Mouse (Mus musculus) layer of hippocampus, postnatal 25 days (tissue): Measurements from ENCODE around the gene Tnfsf15. TPM values are rescaled to one million over a fixed set of nuclear protein-coding genes. Genes with fewer than 3 reads are reported as not detected.
A peak's percentile ranks its signal among the peaks of the same experiment; 100 is the strongest.

ENCODE experiments used
- DNase-seq, 2 experiments: peaks; one replicate each; pipeline ENCODE4 v3.0.0; 2022; ENCODE audit warnings: mixed read lengths in 2 of 2, low spot score in 1 of 2; ENCODE audit errors: extremely low spot score in 1 of 2
- total RNA-seq, 2 experiments: library from RNA; stranded (reverse); gene quantifications; 2 replicates each; pipeline ENCODE4 v1.2.3; 2021

Gene Tnfsf15
- total RNA-seq, 2 experiments from 2014 or later, result not detected

DNA sequence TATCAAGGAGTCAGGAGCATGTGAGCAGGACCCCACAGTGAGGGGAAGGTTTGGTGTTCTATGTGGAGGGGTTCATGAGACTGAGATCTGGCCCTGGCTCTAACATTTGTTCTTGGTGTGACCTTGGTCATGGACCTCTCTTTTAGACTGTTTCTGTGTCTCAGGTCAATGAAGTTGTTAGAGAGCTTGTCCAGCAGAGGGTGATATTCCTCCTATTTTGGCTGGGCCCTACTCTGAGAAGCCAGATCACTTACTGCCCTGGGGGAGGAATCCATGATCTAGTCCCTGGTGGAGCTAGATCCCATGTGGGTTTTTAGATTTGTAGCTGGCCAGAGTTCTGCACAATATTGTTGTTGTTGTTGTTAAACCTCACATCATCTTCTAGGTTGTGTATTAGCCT lies 58.8 kb downstream of the Tnfsf15 start:
- DNase-seq, result peak in 1 of 2 experiments; percentile 10

DNA sequence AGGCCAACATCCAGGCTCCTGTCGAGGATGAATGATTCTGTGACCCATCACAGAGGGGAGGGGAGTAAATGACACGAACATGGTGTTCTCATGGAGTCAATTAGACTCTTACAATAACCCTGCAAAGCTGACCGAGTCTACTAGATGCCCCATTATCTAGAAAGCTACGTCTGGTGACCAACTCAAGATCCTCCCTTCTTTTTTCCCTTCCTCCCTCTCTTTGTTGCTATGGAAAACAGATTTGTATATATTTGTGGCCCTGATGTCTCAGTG lies 59.7 kb downstream of the Tnfsf15 start:
- DNase-seq, result no peak

DNA sequence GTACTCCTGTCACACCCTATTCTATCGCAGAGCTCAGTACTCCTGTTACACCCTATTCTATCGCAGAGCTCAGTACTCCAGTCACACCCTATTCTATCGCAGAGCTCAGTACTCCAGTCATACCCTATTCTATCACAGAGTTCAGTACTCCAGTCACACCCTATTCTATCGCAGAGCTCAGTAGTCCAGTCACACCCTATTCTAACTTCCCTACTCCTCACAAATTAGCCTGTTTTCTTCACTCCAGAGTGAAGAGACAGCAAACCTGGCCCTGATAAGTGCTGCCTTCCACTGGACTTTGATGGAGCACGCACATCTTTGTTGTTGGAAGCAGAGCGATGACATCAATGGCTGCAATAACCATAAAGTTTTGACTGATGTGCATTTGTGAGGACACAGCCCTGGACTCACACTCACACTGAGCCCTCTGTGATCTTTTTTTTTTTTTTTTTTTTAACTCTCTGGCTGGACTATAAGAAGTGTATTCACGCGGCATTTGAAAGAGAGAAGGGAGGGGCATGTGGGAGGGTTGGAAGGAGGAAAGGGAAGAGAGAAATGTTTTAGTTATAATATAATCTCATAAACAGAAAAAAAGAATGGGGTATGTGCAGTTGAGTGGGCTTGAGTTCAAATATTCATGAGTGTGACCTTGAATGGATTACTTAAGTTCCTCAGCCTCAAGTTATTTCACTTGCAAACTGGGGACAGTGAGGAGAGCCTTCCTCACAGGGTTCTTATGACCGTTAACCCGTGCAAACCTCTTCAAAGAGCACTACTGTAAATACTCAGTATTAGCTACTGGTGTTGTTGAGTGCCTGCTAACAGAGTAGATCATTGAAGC lies 60.3 kb downstream of the Tnfsf15 start:
- no peak for DNase-seq

DNA sequence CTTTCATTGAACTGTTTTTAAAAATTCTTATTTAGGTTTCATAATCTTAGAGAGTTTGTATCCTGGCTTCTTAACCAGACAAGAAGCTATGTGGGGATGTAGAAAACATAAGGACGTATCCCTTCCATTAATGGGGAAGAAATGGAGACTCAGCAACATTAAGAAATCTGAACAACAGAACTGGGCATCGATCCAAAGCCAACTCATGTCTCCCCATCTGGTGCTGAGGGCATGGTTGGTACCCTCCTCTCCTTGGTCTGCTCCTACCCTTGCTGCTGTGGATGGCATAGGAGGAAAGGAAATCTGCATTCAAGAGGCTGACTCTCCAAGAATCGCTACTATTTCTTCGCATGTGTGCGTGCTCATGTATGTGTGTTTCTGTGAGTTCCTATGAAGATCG lies 61.2 kb downstream of the Tnfsf15 start:
- DNase-seq, result no peak

DNA sequence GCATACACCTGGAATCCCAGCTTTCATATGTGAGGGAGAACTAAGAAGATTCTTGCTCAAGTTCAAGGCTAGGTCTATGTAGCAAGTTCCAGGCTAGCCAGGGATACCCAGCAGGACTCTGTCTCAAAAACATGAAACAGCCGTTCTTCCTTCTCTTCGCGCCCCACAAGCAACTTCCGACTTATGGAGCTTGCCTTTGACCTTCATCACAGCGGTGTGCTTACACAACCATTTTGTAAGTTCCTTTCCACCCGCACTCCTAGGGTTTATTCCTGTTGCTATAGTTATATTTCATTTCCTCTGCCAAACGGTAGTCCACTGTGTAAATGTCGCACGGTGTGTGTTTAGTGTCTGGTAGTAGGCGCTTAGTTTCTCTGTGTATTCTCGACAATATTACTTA lies 61.9 kb downstream of the Tnfsf15 start:
- DNase-seq, result no peak

DNA sequence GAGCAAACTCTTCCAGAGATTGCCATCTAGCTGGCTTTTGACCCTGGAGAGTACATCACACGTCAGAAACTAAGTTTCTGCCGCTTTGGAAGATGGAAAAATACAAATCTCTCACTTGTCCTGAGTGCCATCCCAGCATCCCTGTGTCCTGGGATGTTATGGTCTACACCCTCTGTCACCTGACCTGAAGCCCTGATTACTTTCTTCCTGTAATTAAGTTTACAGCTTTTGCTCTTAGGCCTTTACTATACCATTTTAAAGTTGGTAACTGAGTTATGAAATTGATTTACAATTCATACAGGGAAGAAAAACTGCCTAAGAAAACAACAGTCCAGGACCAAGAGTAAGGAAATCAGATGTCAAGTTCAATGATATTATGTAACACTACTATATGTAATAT lies 62.5 kb downstream of the Tnfsf15 start:
- no peak for DNase-seq

DNA sequence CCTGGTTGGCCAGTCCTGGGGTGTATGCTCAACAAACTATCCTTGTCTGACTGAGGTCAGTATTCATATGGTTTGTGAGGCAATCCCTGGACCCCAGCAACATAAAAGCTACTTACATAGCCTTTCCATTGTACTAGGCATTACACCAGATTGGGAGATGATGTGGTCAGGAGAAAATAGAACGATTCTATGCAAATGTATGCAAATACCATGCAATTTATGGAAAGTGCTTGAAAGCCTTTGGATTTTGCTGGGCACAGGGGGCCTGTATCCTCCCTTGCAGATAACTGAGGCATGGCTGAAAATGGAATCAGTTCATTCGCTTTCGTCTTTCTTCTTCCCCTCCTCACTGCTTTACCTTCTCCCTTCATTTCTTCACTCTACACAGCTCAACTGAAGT lies 63.4 kb downstream of the Tnfsf15 start:
- no peak for DNase-seq

Other genes with a start within 250 kb of the Tnfsf15 start
- 10 to 100 TPM; 17.7 to 27.3 TPM for gene Whrn, start 249.1 kb downstream of the Tnfsf15 start, total RNA-seq
- 100 to 1,000 TPM; 116 to 143 TPM for gene Atp6v1g1, start 200.3 kb downstream of the Tnfsf15 start, total RNA-seq
- gene Tmem268, start 186.3 kb downstream of the Tnfsf15 start, total RNA-seq, result 1 to 10 TPM; 6.9 to 9.8 TPM
- not detected for gene Gm11213, start 139.9 kb downstream of the Tnfsf15 start, total RNA-seq
- gene Tex48, start 122.7 kb downstream of the Tnfsf15 start, total RNA-seq, result not detected
- gene Gm11214, start 81.7 kb downstream of the Tnfsf15 start, total RNA-seq, result not detected
- gene Tnfsf8, start 116.2 kb upstream of the Tnfsf15 start, total RNA-seq, result not detected